Mouse (Mus musculus): ENCODE data around the gene Srrm1.
A peak's percentile ranks its signal among the peaks of the same experiment; 100 is the strongest.

Gene Srrm1

DNA sequence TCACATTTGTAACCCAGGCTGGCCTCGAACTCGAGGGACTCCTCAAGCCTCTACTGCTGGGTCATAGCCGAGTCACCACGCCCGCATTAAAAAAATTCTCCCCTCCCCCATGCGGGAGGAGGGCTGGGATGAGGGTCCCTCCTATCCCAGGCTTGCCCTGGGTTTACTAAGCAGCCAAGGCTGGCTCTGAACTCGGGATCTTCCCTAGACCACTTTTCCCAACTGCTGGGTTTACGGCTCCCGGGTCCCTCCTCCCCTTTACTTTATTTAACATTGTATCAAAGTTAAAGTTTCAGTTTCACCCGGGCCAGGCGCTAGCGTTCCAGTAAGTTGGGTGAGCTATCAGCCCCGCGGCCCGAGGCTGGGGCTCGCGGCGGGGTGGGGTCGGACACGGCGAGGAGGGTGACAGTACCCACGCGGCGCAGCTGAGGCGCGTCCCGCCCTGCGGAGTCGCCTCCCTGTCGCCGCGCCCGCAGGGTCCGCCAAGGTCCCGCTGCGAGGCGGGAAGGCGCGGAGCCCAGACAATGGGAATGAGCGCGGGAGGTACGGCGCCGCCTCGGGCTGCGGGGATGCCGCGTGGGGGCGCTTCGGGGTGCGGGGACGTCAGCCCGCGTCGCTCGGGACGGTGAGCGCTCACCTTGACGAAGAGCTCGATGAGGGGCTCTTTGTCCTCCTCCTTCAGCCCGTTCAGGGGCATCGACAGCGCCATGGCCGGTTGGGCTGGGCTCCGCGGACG, 81.1 kb downstream of the Srrm1 start:
- DNase-seq = peak; percentile 17 to 34

DNA sequence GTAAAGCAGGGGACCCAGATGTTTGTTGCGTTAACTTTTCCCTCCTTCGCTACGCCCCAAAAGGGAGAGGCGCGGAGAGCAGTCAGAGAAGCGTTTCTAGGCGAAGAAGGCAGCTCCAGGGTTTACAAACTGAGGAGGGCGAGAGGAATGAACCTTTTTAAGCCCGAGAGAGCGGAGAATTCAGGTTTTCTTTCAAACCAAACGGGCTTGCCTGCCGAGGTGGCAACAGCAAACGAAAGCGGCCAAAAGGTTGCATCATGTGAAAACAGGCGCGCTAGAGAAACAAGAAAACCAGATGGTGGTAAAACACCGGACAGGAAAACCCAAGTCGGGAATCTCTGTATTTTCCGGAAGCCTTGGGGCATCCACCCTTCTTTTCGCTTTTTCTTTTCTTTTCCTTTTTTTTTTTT, 81.7 kb downstream of the Srrm1 start:
- no peak for DNase-seq

All from thymus, adult 18-20 months (tissue).